8 mouse cellular contexts compared by ENCODE assay signal in the genomic region with DNA sequence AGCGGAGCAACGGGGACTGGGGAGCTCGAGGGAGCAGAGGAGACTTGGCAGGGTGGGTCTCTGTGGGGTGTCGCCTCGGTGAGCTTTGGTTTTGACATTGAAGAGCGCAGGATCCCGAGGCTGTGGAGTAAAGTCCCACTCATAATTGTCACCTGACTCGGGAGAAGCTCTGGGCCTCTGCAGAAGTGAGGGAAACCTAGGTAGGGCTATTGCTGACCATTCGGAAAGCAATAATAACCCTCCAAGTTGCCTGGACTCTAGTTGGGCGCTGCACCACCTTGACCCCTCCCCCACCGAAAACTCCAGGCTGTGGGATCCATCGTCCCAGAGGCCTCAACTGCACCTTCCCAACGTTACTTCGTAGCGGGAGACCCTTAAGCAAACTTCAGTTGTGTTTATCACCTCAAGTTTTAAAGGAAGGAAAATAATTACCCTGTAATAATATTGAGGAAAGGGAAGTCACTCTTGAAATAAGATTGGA. TPM values are rescaled to one million over a fixed set of nuclear protein-coding genes. Genes with fewer than 3 reads are reported as not detected.
DNase-seq lines count a peak whose midpoint lies in the region; ATAC-seq and TF ChIP-seq lines count a peak whose summit lies in the region.

No protein-coding gene starts in this region.

- DNase-seq in gastrocnemius, adult 2 months, result no peak
- DNase-seq in gastrocnemius, postnatal 36 days, result no peak
- no peak for DNase-seq in cerebellum, postnatal 4 days (ENCODE audit: low spot score in 2 of 2)
- no peak for DNase-seq in urinary bladder, postnatal 36 days (ENCODE audit: low spot score in 2 of 2)

- peak overlapping the region; percentile 45; the same call in 1 of the 2 replicates for H3K9ac ChIP-seq in limb, embryonic 15.5 days
- peak overlapping the region; percentile 74 for H3K9ac ChIP-seq in neural tube, embryonic 13.5 days

- TF ChIP-seq CTCF in gastrocnemius, adult 2 months (IDR thresholded peaks at IDR 0.05), result no peak

- H3K4me1 ChIP-seq in limb, embryonic 15.5 days, result no peaks in the 10 kb centered on the region
- H3K4me1 ChIP-seq in neural tube, embryonic 13.5 days (replicated peaks), result peaks cover 35% of the 10 kb centered on the region

- WGBS in limb, embryonic 15.5 days, result under 1% methylated on average over 15 of the region's 15 CpGs
- WGBS in neural tube, embryonic 13.5 days, result 0% methylated on average over 15 of the region's 15 CpGs

- 0 out of 2 replicates have a peak, but pooled peaks cover 3% of the 10 kb centered on the region for H3K36me3 ChIP-seq in limb, embryonic 15.5 days
- no peaks in the 10 kb centered on the region for H3K36me3 ChIP-seq in neural tube, embryonic 13.5 days

- peak overlapping the region; percentile 79 for H3K4me3 ChIP-seq in gastrocnemius, adult 2 months
- peak overlapping the region; percentile 79 for H3K4me3 ChIP-seq in limb, embryonic 15.5 days
- H3K4me3 ChIP-seq in neural tube, embryonic 13.5 days, result peak overlapping the region; percentile 68

- intact Hi-C loops in gastrocnemius, adult 2 months (cut with DNase I), result loop anchor here (2.0 to 5.0 kb wide), 2 partner anchors 68 to 974 kb away; a partner anchor contains a TSS
- intact Hi-C loops in gastrocnemius, postnatal 36 days (cut with DNase I), result loop anchor here (5.0 kb wide), 1 partner anchor 64 kb away; no protein-coding TSS in a partner anchor

- H3K27me3 ChIP-seq in limb, embryonic 15.5 days, result no peaks in the 10 kb centered on the region
- H3K27me3 ChIP-seq in neural tube, embryonic 13.5 days, result no peaks in the 10 kb centered on the region

- H3K4me2 ChIP-seq in limb, embryonic 15.5 days, result peak overlapping the region; percentile 59
- peak overlapping the region; percentile 63 for H3K4me2 ChIP-seq in neural tube, embryonic 13.5 days

- ATAC-seq in CD4-positive, CD25-positive, alpha-beta regulatory T cell, adult 4 months, result peak; percentile 31
- ATAC-seq in erythroid progenitor cell, adult 5-6 weeks (replicated peaks; ENCODE audit: low FRiP score, poor library complexity, severe bottlenecking), result peak; percentile 16; the same call in 1 of the 2 replicates
- peak; percentile 62 for ATAC-seq in limb, embryonic 15.5 days (ENCODE audit: insufficient number of reproducible peaks, low FRiP score, low TSS enrichment, low read depth)
- no peak; the same call in 1 of the 2 replicates for ATAC-seq in neural tube, embryonic 13.5 days (ENCODE audit: low read depth)

- no peaks in the 10 kb centered on the region for H3K9me3 ChIP-seq in limb, embryonic 15.5 days
- no peaks in the 10 kb centered on the region for H3K9me3 ChIP-seq in neural tube, embryonic 13.5 days

- H3K27ac ChIP-seq in gastrocnemius, adult 2 months, result peak overlapping the region; percentile 86
- peak overlapping the region; percentile 77 for H3K27ac ChIP-seq in limb, embryonic 15.5 days
- peak overlapping the region; percentile 59; the same call in 1 of the 2 replicates for H3K27ac ChIP-seq in neural tube, embryonic 13.5 days (replicated peaks)

RNA-seq across cellular contexts. Expression of a gene that starts 0.3 kb away (rescaled TPM):
- 10 to 100 TPM; 29.4 to 36.8 TPM for total RNA-seq in gastrocnemius, adult 2 months (2021)
- 10 to 100 TPM; 23.2 to 27.8 TPM for total RNA-seq in gastrocnemius, postnatal 36 days (2021)
- 10 to 100 TPM; 21.4 to 22.0 TPM for polyA plus RNA-seq in CD4-positive, CD25-positive, alpha-beta regulatory T cell, adult 4 months (2017; shearing (Covaris generic))
- total RNA-seq in erythroid progenitor cell, adult 5-6 weeks (2015; ENCODE audit: low replicate concordance), result 5.0 and 9.0 TPM in 2 replicates
- total RNA-seq in erythroid progenitor cell, adult 5-6 weeks (2017; ENCODE audit: low replicate concordance), result 5.4 and 6.9 TPM in 2 replicates
- polyA plus RNA-seq in limb, embryonic 15.5 days (2015; fragmentation: Nextera tagmentation; extraction: Ambion mirVana), result 34.9 and 36.0 TPM in 2 replicates
- polyA plus RNA-seq in neural tube, embryonic 13.5 days (2015; fragmentation: Nextera tagmentation; extraction: Ambion mirVana), result 48.0 and 51.4 TPM in 2 replicates
